Mouse (Mus musculus): ENCODE measurements at regions not wholly inside any gene's neighbourhood (a gene's known extent, or its start where the extent isn't known, plus 50 kb on each side); places are given as distances from the start of the nearest gene placed in this dataset.
A peak's percentile ranks its signal among the peaks of the same experiment; 100 is the strongest.
"Not testable (repeated sequence)": the region's sequence is repeated elsewhere in the genome, so short reads cannot be mapped to it uniquely, and the experiment has no call there.

- H3K27ac ChIP-seq (ENCODE audit: low read depth, low read length): no peak overlapping the region
- 90% methylated on average over 5 of the region's 5 CpGs for WGBS
- no peak overlapping the region for H3K4me2 ChIP-seq (ENCODE audit: low read length)
- no peak for ATAC-seq
- no peaks in the 10 kb centered on the region for H3K27me3 ChIP-seq (replicated peaks; ENCODE audit: control insufficient read depth, insufficient read depth, low read length)
- no peaks in the 10 kb centered on the region for H3K36me3 ChIP-seq (ENCODE audit: control insufficient read depth, insufficient read depth, low read length)
- H3K4me1 ChIP-seq (ENCODE audit: control insufficient read depth, insufficient read depth, low read length): peaks cover 3% of the 10 kb centered on the region
- no peak overlapping the region for H3K9ac ChIP-seq (ENCODE audit: low read length)
- H3K9me3 ChIP-seq (replicated peaks; ENCODE audit: control insufficient read depth, low read length): no peaks in the 10 kb centered on the region
- no peak for DNase-seq (ENCODE audit: low spot score)
- H3K4me3 ChIP-seq (ENCODE audit: low read depth, low read length): no peak overlapping the region
Observed at GRCm38 (mm10) chr3:84390769-84391168, 84.1 kb upstream of the Trim2 start.

GRCm38 (mm10) chr3:84388486-84388885, 81.8 kb upstream of the Trim2 start:
- no peak overlapping the region for H3K9ac ChIP-seq (ENCODE audit: low read length)
- H3K9me3 ChIP-seq (replicated peaks; ENCODE audit: control insufficient read depth, low read length): no peaks in the 10 kb centered on the region
- H3K4me1 ChIP-seq (ENCODE audit: control insufficient read depth, insufficient read depth, low read length): peaks cover 6% of the 10 kb centered on the region
- no peaks in the 10 kb centered on the region for H3K36me3 ChIP-seq (ENCODE audit: control insufficient read depth, insufficient read depth, low read length)
- H3K27ac ChIP-seq (ENCODE audit: low read depth, low read length): no peak overlapping the region
- DNase-seq (ENCODE audit: low spot score): no peak
- 93% methylated on average over 6 of the region's 6 CpGs for WGBS
- no peak overlapping the region for H3K4me2 ChIP-seq (ENCODE audit: low read length)
- no peak overlapping the region for H3K4me3 ChIP-seq (ENCODE audit: low read depth, low read length)
- no peak for ATAC-seq
- no peaks in the 10 kb centered on the region for H3K27me3 ChIP-seq (replicated peaks; ENCODE audit: control insufficient read depth, insufficient read depth, low read length)

GRCm38 (mm10) chr3:84385656-84386055, 79.0 kb upstream of the Trim2 start:
- 11% methylated on average over 5 of the region's 5 CpGs for WGBS
- Histone ChIP-seq H3K27me3 (replicated peaks; ENCODE audit: control insufficient read depth, insufficient read depth, low read length) (no peaks in the 10 kb centered on the region), H3K27ac (ENCODE audit: low read depth, low read length) (no peak overlapping the region), H3K4me3 (ENCODE audit: low read depth, low read length) (no peak overlapping the region), H3K4me1 (ENCODE audit: control insufficient read depth, insufficient read depth, low read length) (peaks cover 6% of the 10 kb centered on the region), H3K4me2 (ENCODE audit: low read length) (no peak overlapping the region), H3K9me3 (replicated peaks; ENCODE audit: control insufficient read depth, low read length) (no peaks in the 10 kb centered on the region), H3K9ac (ENCODE audit: low read length) (no peak overlapping the region), H3K36me3 (ENCODE audit: control insufficient read depth, insufficient read depth, low read length) (no peaks in the 10 kb centered on the region)
- DNase-seq (ENCODE audit: low spot score) (peak; percentile 59), ATAC-seq (peak; percentile 61; the same call in 1 of the 2 replicates)

GRCm38 (mm10) chr3:84383559-84383958, 76.9 kb upstream of the Trim2 start:
- ATAC-seq: no peak
- Histone ChIP-seq H3K9ac (ENCODE audit: low read length) (no peak overlapping the region), H3K27ac (ENCODE audit: low read depth, low read length) (no peak overlapping the region), H3K4me2 (ENCODE audit: low read length) (no peak overlapping the region), H3K9me3 (replicated peaks; ENCODE audit: control insufficient read depth, low read length) (no peaks in the 10 kb centered on the region), H3K4me3 (ENCODE audit: low read depth, low read length) (no peak overlapping the region), H3K4me1 (ENCODE audit: control insufficient read depth, insufficient read depth, low read length) (peaks cover 6% of the 10 kb centered on the region), H3K27me3 (replicated peaks; ENCODE audit: control insufficient read depth, insufficient read depth, low read length) (no peaks in the 10 kb centered on the region), H3K36me3 (ENCODE audit: control insufficient read depth, insufficient read depth, low read length) (no peaks in the 10 kb centered on the region)
- 78% methylated on average over 3 of the region's 3 CpGs for WGBS
- DNase-seq (ENCODE audit: low spot score): no peak

- not testable (repeated sequence) for H3K4me3 ChIP-seq (ENCODE audit: low read depth, low read length); ATAC-seq; H3K27me3 ChIP-seq (replicated peaks; ENCODE audit: control insufficient read depth, insufficient read depth, low read length); H3K4me2 ChIP-seq (ENCODE audit: low read length); H3K9ac ChIP-seq (ENCODE audit: low read length); H3K27ac ChIP-seq (ENCODE audit: low read depth, low read length); DNase-seq (ENCODE audit: low spot score); H3K36me3 ChIP-seq (ENCODE audit: control insufficient read depth, insufficient read depth, low read length); H3K4me1 ChIP-seq (ENCODE audit: control insufficient read depth, insufficient read depth, low read length); H3K9me3 ChIP-seq (replicated peaks; ENCODE audit: control insufficient read depth, low read length)
Observed at GRCm38 (mm10) chr3:84383038-84383437, 76.4 kb upstream of the Trim2 start.

- 81% methylated on average over 4 of the region's 4 CpGs for WGBS
- Histone ChIP-seq H3K9ac (ENCODE audit: low read length) (no peak overlapping the region), H3K9me3 (replicated peaks; ENCODE audit: control insufficient read depth, low read length) (no peaks in the 10 kb centered on the region), H3K36me3 (ENCODE audit: control insufficient read depth, insufficient read depth, low read length) (no peaks in the 10 kb centered on the region), H3K4me3 (ENCODE audit: low read depth, low read length) (no peak overlapping the region), H3K4me2 (ENCODE audit: low read length) (no peak overlapping the region), H3K27me3 (replicated peaks; ENCODE audit: control insufficient read depth, insufficient read depth, low read length) (no peaks in the 10 kb centered on the region), H3K27ac (ENCODE audit: low read depth, low read length) (no peak overlapping the region), H3K4me1 (ENCODE audit: control insufficient read depth, insufficient read depth, low read length) (peaks cover 6% of the 10 kb centered on the region)
- ATAC-seq: no peak
- no peak for DNase-seq (ENCODE audit: low spot score)
Observed at GRCm38 (mm10) chr3:84382006-84382405, 75.3 kb upstream of the Trim2 start.

GRCm38 (mm10) chr3:84378987-84379556, 72.4 kb upstream of the Trim2 start:
- no peak for DNase-seq (ENCODE audit: low spot score)
- WGBS: 85% methylated on average over 4 of the region's 4 CpGs

GRCm38 (mm10) chr3:84376510-84376909, 69.8 kb upstream of the Trim2 start:
- Histone ChIP-seq H3K9ac (ENCODE audit: low read length) (no peak overlapping the region), H3K4me2 (ENCODE audit: low read length) (no peak overlapping the region), H3K27me3 (replicated peaks; ENCODE audit: control insufficient read depth, insufficient read depth, low read length) (no peaks in the 10 kb centered on the region), H3K4me3 (ENCODE audit: low read depth, low read length) (no peak overlapping the region), H3K4me1 (ENCODE audit: control insufficient read depth, insufficient read depth, low read length) (0 out of 2 replicates have a peak, but pooled peaks cover 2% of the 10 kb centered on the region), H3K27ac (ENCODE audit: low read depth, low read length) (no peak overlapping the region), H3K9me3 (replicated peaks; ENCODE audit: control insufficient read depth, low read length) (no peaks in the 10 kb centered on the region), H3K36me3 (ENCODE audit: control insufficient read depth, insufficient read depth, low read length) (no peaks in the 10 kb centered on the region)
- DNase-seq (ENCODE audit: low spot score): no peak
- ATAC-seq: no peak
- WGBS: 79% methylated on average over 1 of the region's 2 CpGs

More at GRCm38 (mm10) chr3:84378987-84379556, 72.4 kb upstream of the Trim2 start:
- no peaks in the 10 kb centered on the region for H3K36me3 ChIP-seq (ENCODE audit: control insufficient read depth, insufficient read depth, low read length)
- no peak for ATAC-seq
- no peak overlapping the region for H3K4me2 ChIP-seq (ENCODE audit: low read length)
- H3K27ac ChIP-seq (ENCODE audit: low read depth, low read length): no peak overlapping the region
- no peaks in the 10 kb centered on the region for H3K4me1 ChIP-seq (ENCODE audit: control insufficient read depth, insufficient read depth, low read length)
- H3K27me3 ChIP-seq (replicated peaks; ENCODE audit: control insufficient read depth, insufficient read depth, low read length): no peaks in the 10 kb centered on the region
- no peak overlapping the region for H3K4me3 ChIP-seq (ENCODE audit: low read depth, low read length)
- no peak overlapping the region for H3K9ac ChIP-seq (ENCODE audit: low read length)
- H3K9me3 ChIP-seq (replicated peaks; ENCODE audit: control insufficient read depth, low read length): no peaks in the 10 kb centered on the region

- Histone ChIP-seq H3K27me3 (replicated peaks; ENCODE audit: control insufficient read depth, insufficient read depth, low read length) (no peaks in the 10 kb centered on the region), H3K4me2 (ENCODE audit: low read length) (no peak overlapping the region), H3K9ac (ENCODE audit: low read length) (no peak overlapping the region), H3K9me3 (replicated peaks; ENCODE audit: control insufficient read depth, low read length) (no peaks in the 10 kb centered on the region), H3K4me1 (ENCODE audit: control insufficient read depth, insufficient read depth, low read length) (0 out of 2 replicates have a peak, but pooled peaks cover 2% of the 10 kb centered on the region), H3K4me3 (ENCODE audit: low read depth, low read length) (no peak overlapping the region), H3K36me3 (ENCODE audit: control insufficient read depth, insufficient read depth, low read length) (no peaks in the 10 kb centered on the region), H3K27ac (ENCODE audit: low read depth, low read length) (no peak overlapping the region)
- WGBS: 93% methylated on average over 4 of the region's 4 CpGs
- no peak for DNase-seq (ENCODE audit: low spot score)
- ATAC-seq: no peak
Observed at GRCm38 (mm10) chr3:84375832-84376231, 69.2 kb upstream of the Trim2 start.
